Mouse (Mus musculus) left cerebral cortex, adult 11 months (tissue): ENCODE measurements around the gene Wfs1.

Experiments used
- DNase-seq: peaks from one replicate; pipeline ENCODE4 v3.0.0; 2022; ENCODE audit warnings: low spot score

Wfs1 gene

GRCm38 (mm10) chr5:36928701-36929100 is 60.3 kb downstream of the Wfs1 start:
- DNase-seq: no peak

- DNase-seq: no peak
Observed at GRCm38 (mm10) chr5:36923826-36924700, 64.9 kb downstream of the Wfs1 start.

GRCm38 (mm10) chr5:36922811-36923210 is 66.2 kb downstream of the Wfs1 start:
- DNase-seq: no peak

- no peak for DNase-seq
Observed at GRCm38 (mm10) chr5:36921871-36922270, 67.1 kb downstream of the Wfs1 start.

- no peak for DNase-seq
Observed at GRCm38 (mm10) chr5:36920072-36920471, 68.9 kb downstream of the Wfs1 start.

GRCm38 (mm10) chr5:36918016-36918415 is 71.0 kb downstream of the Wfs1 start:
- no peak for DNase-seq

- no peak for DNase-seq
Observed at GRCm38 (mm10) chr5:36917245-36917644, 71.8 kb downstream of the Wfs1 start.

- DNase-seq: no peak
Observed at GRCm38 (mm10) chr5:36916581-36916980, 72.4 kb downstream of the Wfs1 start.
